Mouse (Mus musculus) brown adipose tissue, adult 24 weeks (tissue): ENCODE measurements at regions not wholly inside any gene's neighbourhood (a gene's known extent, or its start where the extent isn't known, plus 50 kb on each side); places are given as distances from the start of the nearest gene placed in this dataset.

ENCODE experiments used
- H3K27ac ChIP-seq: fragments of 200-500 bp; replicated peaks from 2 replicates; pipeline ENCODE4 v1.5.1; 2012; ENCODE audit warnings: low read depth, mild to moderate bottlenecking, low read length
- H3K4me1 ChIP-seq: fragments of 200-500 bp; 2 replicates; pipeline ENCODE4 v1.6.1; 2012; ENCODE audit warnings: low read length, mixed read lengths; ENCODE audit not compliant: control insufficient read depth, insufficient read depth, insufficient read length
- H3K4me3 ChIP-seq: fragments of 200-500 bp; 2 replicates; pipeline ENCODE4 v1.5.1; 2012; ENCODE audit warnings: low read depth, mild to moderate bottlenecking, low read length, moderate library complexity; ENCODE audit not compliant: insufficient read depth

GRCm38 (mm10) chr3:39208651-39209050 lies 321.9 kb downstream of the Fat4 start:
- H3K27ac ChIP-seq, result no peak overlapping the region
- H3K4me1 ChIP-seq, result no peaks in the 10 kb centered on the region
- no peak overlapping the region for H3K4me3 ChIP-seq

GRCm38 (mm10) chr3:39209382-39210165 lies 322.8 kb downstream of the Fat4 start:
- Histone ChIP-seq H3K4me1 (no peaks in the 10 kb centered on the region), H3K4me3 (no peak overlapping the region), H3K27ac (no peak overlapping the region)

GRCm38 (mm10) chr3:39211670-39212069 lies 324.9 kb downstream of the Fat4 start:
- no peaks in the 10 kb centered on the region for H3K4me1 ChIP-seq
- H3K4me3 ChIP-seq, result no peak overlapping the region

GRCm38 (mm10) chr3:39220011-39220706 lies 333.4 kb downstream of the Fat4 start:
- H3K4me3 ChIP-seq, result peak overlapping the region; percentile 27
- no peaks in the 10 kb centered on the region for H3K4me1 ChIP-seq
- peak overlapping the region; percentile 97 for H3K27ac ChIP-seq

More at GRCm38 (mm10) chr3:39211670-39212069, 324.9 kb downstream of the Fat4 start:
- no peak overlapping the region for H3K27ac ChIP-seq

- H3K27ac ChIP-seq, result no peak overlapping the region
- H3K4me3 ChIP-seq, result no peak overlapping the region
- no peaks in the 10 kb centered on the region for H3K4me1 ChIP-seq
Observed at GRCm38 (mm10) chr3:39220707-39221034, 333.9 kb downstream of the Fat4 start.

- Histone ChIP-seq H3K4me1 (no peaks in the 10 kb centered on the region), H3K27ac (no peak overlapping the region)
Observed at GRCm38 (mm10) chr3:39222059-39222458, 335.3 kb downstream of the Fat4 start.

GRCm38 (mm10) chr3:39234921-39235320 lies 348.2 kb downstream of the Fat4 start:
- Histone ChIP-seq H3K4me3 (no peak overlapping the region), H3K27ac (no peak overlapping the region), H3K4me1 (no peaks in the 10 kb centered on the region)

More at GRCm38 (mm10) chr3:39222059-39222458, 335.3 kb downstream of the Fat4 start:
- no peak overlapping the region for H3K4me3 ChIP-seq

- H3K4me1 ChIP-seq, result no peaks in the 10 kb centered on the region
- no peak overlapping the region for H3K4me3 ChIP-seq
- no peak overlapping the region for H3K27ac ChIP-seq
Observed at GRCm38 (mm10) chr3:39248712-39249111, 362.0 kb downstream of the Fat4 start.

GRCm38 (mm10) chr3:39249224-39249892 lies 362.6 kb downstream of the Fat4 start:
- Histone ChIP-seq H3K4me1 (no peaks in the 10 kb centered on the region), H3K27ac (no peak overlapping the region), H3K4me3 (no peak overlapping the region)

GRCm38 (mm10) chr3:39253076-39253475 lies 366.3 kb downstream of the Fat4 start:
- H3K4me1 ChIP-seq, result no peaks in the 10 kb centered on the region
- H3K4me3 ChIP-seq, result no peak overlapping the region
- no peak overlapping the region for H3K27ac ChIP-seq

- Histone ChIP-seq H3K4me1 (no peaks in the 10 kb centered on the region), H3K4me3 (no peak overlapping the region), H3K27ac (no peak overlapping the region)
Observed at GRCm38 (mm10) chr3:39264671-39265430, 378.1 kb downstream of the Fat4 start.

- Histone ChIP-seq H3K27ac (no peak overlapping the region), H3K4me1 (no peaks in the 10 kb centered on the region), H3K4me3 (no peak overlapping the region)
Observed at GRCm38 (mm10) chr3:39265606-39266005, 378.9 kb downstream of the Fat4 start.

- no peak overlapping the region for H3K27ac ChIP-seq
- H3K4me3 ChIP-seq, result no peak overlapping the region
- no peaks in the 10 kb centered on the region for H3K4me1 ChIP-seq
Observed at GRCm38 (mm10) chr3:39269388-39269787, 382.6 kb downstream of the Fat4 start.

GRCm38 (mm10) chr3:39272616-39273015 lies 385.9 kb downstream of the Fat4 start:
- H3K27ac ChIP-seq, result no peak overlapping the region
- no peak overlapping the region for H3K4me3 ChIP-seq
- no peaks in the 10 kb centered on the region for H3K4me1 ChIP-seq

- no peaks in the 10 kb centered on the region for H3K4me1 ChIP-seq
Observed at GRCm38 (mm10) chr3:39276897-39277296, 390.2 kb downstream of the Fat4 start.

More at GRCm38 (mm10) chr3:39276897-39277296, 390.2 kb downstream of the Fat4 start:
- H3K4me3 ChIP-seq, result no peak overlapping the region
- H3K27ac ChIP-seq, result no peak overlapping the region
